Mouse (Mus musculus) liver, embryonic 12.5 days (tissue): ENCODE results near the gene Gm11084. TPM values are rescaled to one million over a fixed set of nuclear protein-coding genes. Genes with fewer than 3 reads are reported as not detected.
A peak's percentile ranks its signal among the peaks of the same experiment; 100 is the strongest.

Source experiments
- ATAC-seq: fragments of 200-750 bp; cut with Nextera tagmentation; 2 replicates; pipeline ENCODE4 v1.8.0; 2017; ENCODE audit warnings: moderate number of reproducible peaks, mild to moderate bottlenecking, moderate library complexity
- H3K27ac ChIP-seq: fragments of 300-500 bp; sonication (generic); 2 replicates; pipeline ENCODE4 v1.5.1; 2016; ENCODE audit warnings: mild to moderate bottlenecking
- H3K27me3 ChIP-seq: fragments of 300-500 bp; sonication (generic); replicated peaks from 2 replicates; pipeline ENCODE4 v1.6.1; 2016; ENCODE audit warnings: mild to moderate bottlenecking, moderate library complexity
- H3K36me3 ChIP-seq: fragments of 300-500 bp; sonication (generic); 2 replicates; pipeline ENCODE4 v1.6.1; 2016; ENCODE audit warnings: mild to moderate bottlenecking, moderate library complexity
- H3K4me1 ChIP-seq: fragments of 300-500 bp; sonication (generic); 2 replicates; pipeline ENCODE4 v1.6.1; 2016
- H3K4me2 ChIP-seq: fragments of 300-500 bp; sonication (generic); 2 replicates; pipeline ENCODE4 v1.6.1; 2016; ENCODE audit warnings: mild to moderate bottlenecking, moderate library complexity
- H3K4me3 ChIP-seq: fragments of 300-500 bp; sonication (generic); 2 replicates; pipeline ENCODE4 v1.5.1; 2016; ENCODE audit warnings: mild to moderate bottlenecking, moderate library complexity
- H3K9ac ChIP-seq: fragments of 300-500 bp; sonication (generic); 2 replicates; pipeline ENCODE4 v1.6.1; 2016; ENCODE audit warnings: mild to moderate bottlenecking, moderate library complexity
- H3K9me3 ChIP-seq: fragments of 300-500 bp; sonication (generic); replicated peaks from 2 replicates; pipeline ENCODE4 v1.6.1; 2016; ENCODE audit warnings: mild to moderate bottlenecking, moderate library complexity
- WGBS: fragments of 180-500 bp; shearing (Covaris S2); methylation state at CpG from one replicate; pipeline ENCODE4 v1.1.7; 2016; ENCODE audit not compliant: insufficient replicate concordance; 5-methylcytosine and 5-hydroxymethylcytosine counted together
- polyA plus RNA-seq: library from polyadenylated mRNA; unstranded; fragments of >200 nt; fragmentation: Nextera tagmentation; extraction: Ambion mirVana; gene quantifications from 2 replicates; pipeline ENCODE4 v1.2.1, GENCODE M21; 2016

Gm11084 gene
- polyA plus RNA-seq, 1 experiment from 2014 or later, result not detected

DNA sequence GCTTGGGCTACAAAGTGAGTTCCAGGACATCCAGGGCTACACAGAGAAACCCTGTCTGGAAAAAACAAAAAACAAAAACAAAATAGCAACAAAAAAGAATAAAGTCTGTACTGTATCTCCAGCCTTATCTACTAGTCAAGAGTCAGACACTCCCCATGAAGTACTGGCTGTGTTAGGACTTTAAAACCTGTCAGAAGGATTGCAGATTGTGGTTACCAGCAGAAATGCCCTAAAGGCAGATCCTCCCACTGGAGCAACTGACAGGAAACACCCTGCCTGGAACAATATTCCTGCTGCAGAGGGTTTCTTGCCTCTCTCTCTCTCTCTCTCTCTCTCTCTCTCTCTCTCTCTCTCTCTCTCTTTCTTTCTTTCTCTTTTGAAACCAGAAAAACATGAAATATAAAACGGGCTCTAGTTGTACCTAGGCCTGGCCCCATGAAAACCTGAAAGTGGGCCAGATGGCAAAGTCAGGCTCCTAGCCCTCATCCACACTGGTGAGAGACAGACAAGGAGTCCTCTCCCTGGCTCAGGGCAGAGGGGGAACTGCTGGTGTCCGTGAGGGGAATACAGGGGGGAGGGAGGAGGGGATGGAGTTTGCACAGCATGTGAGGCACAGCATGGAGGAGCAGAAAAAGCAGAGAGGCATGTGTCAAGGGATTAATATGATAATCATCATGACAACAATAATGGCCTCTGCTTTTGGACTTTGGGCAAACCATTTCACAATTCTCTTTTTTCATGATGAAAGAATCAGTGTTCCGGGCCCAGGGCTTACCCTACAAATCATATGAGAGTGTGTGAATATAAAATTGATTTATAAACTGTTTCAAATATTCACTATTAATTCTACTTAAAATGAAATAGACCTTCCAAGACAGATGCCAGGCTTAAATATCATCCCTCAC, 19.3 kb upstream of the Gm11084 start:
- no peak overlapping the region for H3K4me3 ChIP-seq
- WGBS, result 44% methylated on average over 3 of the region's 3 CpGs
- no peaks in the 10 kb centered on the region for H3K36me3 ChIP-seq
- H3K27me3 ChIP-seq, result no peaks in the 10 kb centered on the region
- peaks cover 62% of the 10 kb centered on the region for H3K4me1 ChIP-seq
- H3K9me3 ChIP-seq, result peaks cover 9% of the 10 kb centered on the region
- peak overlapping the region; percentile 48; the same call in 1 of the 2 replicates for H3K27ac ChIP-seq
- peak overlapping the region; percentile 17; the same call in 1 of the 2 replicates for H3K9ac ChIP-seq
- no peak for ATAC-seq
- H3K4me2 ChIP-seq, result peak overlapping the region; percentile 5; the same call in 1 of the 2 replicates

DNA sequence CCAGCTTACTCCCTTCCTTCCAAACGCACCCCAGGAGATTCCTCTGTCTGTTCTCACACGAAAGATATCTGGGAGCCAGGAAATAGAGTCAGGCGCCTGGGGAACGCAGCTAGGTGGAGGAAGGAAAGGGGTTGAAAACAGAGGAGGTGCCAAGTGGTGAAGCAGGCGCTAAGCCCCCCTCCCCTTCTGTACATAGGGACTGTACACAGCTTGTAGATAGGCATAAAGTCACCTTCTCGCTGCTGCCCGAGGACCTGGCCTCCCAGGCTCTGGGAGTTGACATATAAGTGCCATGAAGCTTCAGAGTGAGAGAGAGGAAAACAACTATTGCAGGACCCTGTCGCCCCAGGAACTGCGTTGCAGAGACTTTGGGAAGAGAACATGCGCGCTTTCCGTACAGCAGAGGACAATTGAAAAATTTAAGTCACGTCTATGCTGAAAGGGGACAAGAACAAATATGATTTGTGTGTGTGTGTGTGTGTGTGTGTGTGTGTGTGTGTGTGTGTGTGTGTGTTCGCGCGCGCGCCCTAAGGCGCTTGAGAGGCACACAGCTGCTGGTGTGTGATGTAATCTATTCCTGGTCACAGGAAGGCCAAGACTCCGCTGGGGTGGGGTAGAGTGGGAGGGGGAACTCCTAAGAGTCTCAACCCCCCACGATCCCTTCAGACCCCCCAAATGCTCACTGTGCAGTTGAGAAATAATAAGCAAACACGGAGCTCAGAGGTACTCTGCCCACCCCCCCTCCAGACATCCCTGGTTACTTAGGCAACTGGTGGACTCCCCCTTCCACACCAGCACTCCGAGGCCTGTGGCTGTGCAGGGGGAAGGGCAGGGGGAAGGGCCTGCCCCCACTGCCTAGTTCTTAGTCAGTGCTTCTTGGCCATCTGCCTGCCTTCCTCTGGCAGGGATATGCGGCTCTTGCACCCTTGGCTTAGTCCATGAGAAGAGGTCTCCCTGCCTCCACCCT, 17.5 kb upstream of the Gm11084 start:
- ATAC-seq, result no peak
- Histone ChIP-seq H3K9ac (peak overlapping the region; percentile 62), H3K4me1 (peaks cover 76% of the 10 kb centered on the region), H3K4me3 (peak overlapping the region; percentile 18), H3K27me3 (no peaks in the 10 kb centered on the region), H3K36me3 (no peaks in the 10 kb centered on the region), H3K27ac (peak overlapping the region; percentile 89), H3K4me2 (peak overlapping the region; percentile 60), H3K9me3 (no peaks in the 10 kb centered on the region)
- 16% methylated on average over 23 of the region's 24 CpGs for WGBS

DNA sequence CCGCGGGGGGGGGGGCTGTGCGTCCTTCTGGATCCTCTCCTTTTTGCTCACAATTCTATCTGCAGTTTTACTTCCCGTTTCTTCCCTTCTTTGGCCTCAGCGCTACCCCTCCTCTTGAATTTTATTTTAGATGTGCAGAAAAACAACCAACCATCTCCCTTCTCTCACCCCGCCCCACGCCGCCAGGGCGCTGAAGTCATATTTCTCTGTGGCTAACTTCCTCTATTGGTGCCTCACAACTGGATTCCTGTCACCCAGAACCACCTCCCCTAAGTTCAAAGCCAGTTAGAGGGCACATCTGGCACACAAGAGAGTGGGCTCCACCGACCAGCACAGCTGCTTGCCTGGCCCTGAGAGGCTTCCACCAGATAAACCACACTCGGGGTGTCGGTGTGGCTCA, 16.5 kb upstream of the Gm11084 start:
- Histone ChIP-seq H3K9me3 (no peaks in the 10 kb centered on the region), H3K36me3 (no peaks in the 10 kb centered on the region), H3K27me3 (no peaks in the 10 kb centered on the region), H3K4me3 (peak overlapping the region; percentile 0; the same call in 1 of the 2 replicates), H3K9ac (peak overlapping the region; percentile 45), H3K4me1 (peaks cover 76% of the 10 kb centered on the region), H3K27ac (peak overlapping the region; percentile 89), H3K4me2 (peak overlapping the region; percentile 60)
- WGBS, result 12% methylated on average over 12 of the region's 12 CpGs
- ATAC-seq, result no peak

DNA sequence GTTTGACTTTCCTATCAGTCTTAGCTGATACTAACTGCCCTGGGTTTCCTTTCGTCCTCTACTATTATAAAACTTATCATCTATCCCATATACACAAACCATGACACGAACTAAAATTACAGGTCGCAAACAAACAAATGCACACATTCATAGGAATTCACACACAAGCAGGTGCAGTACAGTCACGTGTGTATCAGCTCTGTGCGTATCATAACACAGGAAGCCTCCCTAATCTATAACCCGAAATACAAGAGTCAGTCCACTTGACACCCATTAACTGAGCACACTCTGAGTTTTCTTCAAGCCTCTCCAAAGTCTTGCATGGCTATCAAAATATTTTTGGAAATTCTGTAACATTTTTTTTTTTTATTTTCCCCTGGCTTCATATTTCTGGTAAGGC, 15.9 kb upstream of the Gm11084 start:
- H3K4me2 ChIP-seq, result peak overlapping the region; percentile 60
- H3K27ac ChIP-seq, result peak overlapping the region; percentile 89

DNA sequence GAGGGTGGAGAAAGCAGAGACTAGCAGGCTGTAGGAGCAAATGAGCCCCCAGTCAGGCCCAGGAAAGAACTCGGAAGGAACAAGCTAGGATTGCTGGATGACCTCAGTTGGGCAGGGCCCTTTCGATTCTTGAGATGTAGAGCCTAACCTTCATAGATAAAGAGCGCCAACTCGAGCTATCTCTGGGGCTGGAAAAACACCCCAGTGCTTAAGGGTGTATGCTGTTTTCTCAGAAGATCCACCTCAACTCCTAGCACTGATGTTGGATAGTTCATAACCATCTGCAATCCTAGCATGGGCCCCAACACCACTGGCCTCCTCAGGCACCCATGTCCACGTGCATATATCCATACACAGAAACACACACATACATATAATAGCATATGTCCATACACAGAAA, 15.5 kb upstream of the Gm11084 start:
- H3K4me1 ChIP-seq, result peaks cover 84% of the 10 kb centered on the region
- peak overlapping the region; percentile 42 for H3K9ac ChIP-seq
- H3K27me3 ChIP-seq, result no peaks in the 10 kb centered on the region
- no peaks in the 10 kb centered on the region for H3K36me3 ChIP-seq
- 40% methylated on average over 5 of the region's 5 CpGs for WGBS
- H3K27ac ChIP-seq, result peak overlapping the region; percentile 89
- H3K9me3 ChIP-seq, result no peaks in the 10 kb centered on the region
- ATAC-seq, result peak; percentile 95
- peak overlapping the region; percentile 60 for H3K4me2 ChIP-seq
- no peak overlapping the region for H3K4me3 ChIP-seq

More for the DNA sequence above, 15.9 kb upstream of the Gm11084 start:
- Histone ChIP-seq H3K9me3 (no peaks in the 10 kb centered on the region), H3K36me3 (no peaks in the 10 kb centered on the region), H3K4me1 (peaks cover 82% of the 10 kb centered on the region), H3K9ac (peak overlapping the region; percentile 45; the same call in 1 of the 2 replicates), H3K27me3 (no peaks in the 10 kb centered on the region), H3K4me3 (no peak overlapping the region)
- ATAC-seq, result peak; percentile 59
- 57% methylated on average over 6 of the region's 6 CpGs for WGBS

DNA sequence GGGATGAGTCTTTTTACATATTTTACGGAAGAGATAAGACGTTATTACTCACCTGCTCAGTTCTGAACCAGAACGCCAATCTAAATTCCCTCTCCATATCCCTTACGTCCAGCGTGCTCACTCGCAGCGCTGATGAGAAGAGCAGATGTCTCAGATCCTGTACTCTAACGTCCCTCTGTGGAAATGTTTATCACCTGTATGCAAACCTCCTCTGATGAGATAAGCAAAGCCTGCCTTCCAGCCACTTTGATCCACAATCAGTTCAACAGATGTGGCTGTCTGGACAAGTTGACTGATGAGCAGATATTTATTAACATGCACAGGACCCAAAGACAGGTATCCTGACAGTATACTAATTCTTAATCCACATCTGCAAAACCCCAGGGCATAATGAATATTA, 13.7 kb upstream of the Gm11084 start:
- Histone ChIP-seq H3K27me3 (no peaks in the 10 kb centered on the region), H3K4me1 (peaks cover 74% of the 10 kb centered on the region), H3K4me3 (no peak overlapping the region), H3K9me3 (no peaks in the 10 kb centered on the region), H3K36me3 (no peaks in the 10 kb centered on the region), H3K27ac (no peak overlapping the region), H3K4me2 (0 out of 2 replicates have a peak overlapping the region, but pooled peaks have one; percentile 11), H3K9ac (no peak overlapping the region)
- WGBS, result 36% methylated on average over 8 of the region's 8 CpGs
- ATAC-seq, result no peak

DNA sequence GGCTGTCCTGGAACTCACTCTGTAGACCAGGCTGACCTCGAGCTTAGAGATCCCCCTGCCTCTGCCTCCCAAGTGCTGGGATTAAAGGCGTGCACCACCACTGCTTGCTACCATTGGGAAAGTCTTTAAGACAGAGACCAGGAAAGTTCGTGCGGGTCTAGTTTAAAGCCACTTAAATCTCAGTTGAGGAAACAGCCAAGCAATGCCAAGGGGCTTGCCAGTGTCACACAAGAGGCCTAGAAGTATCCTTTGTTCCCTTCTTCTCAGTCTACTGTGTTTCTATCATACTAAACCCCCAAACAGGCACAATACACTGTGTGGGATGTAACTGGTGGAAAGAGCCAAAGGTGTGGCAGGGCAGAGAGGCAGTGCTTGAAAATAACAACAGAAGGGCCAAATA, 11.1 kb upstream of the Gm11084 start:
- H3K36me3 ChIP-seq, result no peaks in the 10 kb centered on the region
- H3K4me3 ChIP-seq, result no peak overlapping the region
- H3K9ac ChIP-seq, result 0 out of 2 replicates have a peak overlapping the region, but pooled peaks have one; percentile 35
- no peaks in the 10 kb centered on the region for H3K9me3 ChIP-seq
- H3K27ac ChIP-seq, result 0 out of 2 replicates have a peak overlapping the region, but pooled peaks have one; percentile 12
- H3K4me1 ChIP-seq, result peaks cover 49% of the 10 kb centered on the region
- 79% methylated on average over 4 of the region's 4 CpGs for WGBS
- H3K4me2 ChIP-seq, result no peak overlapping the region
- no peak for ATAC-seq
- no peaks in the 10 kb centered on the region for H3K27me3 ChIP-seq

DNA sequence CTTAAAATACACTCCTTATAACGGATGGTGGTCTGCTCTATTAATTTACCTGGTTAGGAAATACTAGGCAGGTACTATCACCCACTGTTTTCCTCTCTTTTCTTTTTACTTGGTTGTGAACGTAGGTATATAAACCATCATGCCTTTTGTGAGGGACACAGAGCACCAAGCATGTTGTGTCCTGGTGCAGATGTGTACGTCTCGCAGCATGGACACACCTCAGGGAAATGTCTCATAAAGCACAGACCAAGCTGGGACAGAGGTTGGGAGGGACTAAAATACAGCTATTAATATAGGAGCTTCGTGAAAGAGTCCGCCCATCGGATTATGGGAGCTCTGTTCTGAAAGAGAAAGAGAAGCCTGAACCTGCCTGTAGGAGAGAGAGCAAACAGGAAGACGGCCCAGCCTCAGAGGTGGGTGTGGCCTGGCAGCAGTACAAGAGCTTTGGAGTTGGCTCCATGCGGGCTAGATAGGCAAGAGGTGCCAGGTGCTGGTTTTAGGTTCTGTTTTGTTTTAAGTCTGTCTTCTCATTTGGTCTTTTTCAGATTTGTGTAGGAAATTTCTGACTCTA, 10.4 kb upstream of the Gm11084 start:
- no peak for ATAC-seq
- Histone ChIP-seq H3K36me3 (no peaks in the 10 kb centered on the region), H3K4me2 (peak overlapping the region; percentile 21; the same call in 1 of the 2 replicates), H3K4me1 (peaks cover 42% of the 10 kb centered on the region), H3K9me3 (no peaks in the 10 kb centered on the region), H3K4me3 (no peak overlapping the region), H3K27ac (no peak overlapping the region; the same call in 1 of the 2 replicates), H3K9ac (no peak overlapping the region), H3K27me3 (no peaks in the 10 kb centered on the region)
- 49% methylated on average over 9 of the region's 9 CpGs for WGBS

DNA sequence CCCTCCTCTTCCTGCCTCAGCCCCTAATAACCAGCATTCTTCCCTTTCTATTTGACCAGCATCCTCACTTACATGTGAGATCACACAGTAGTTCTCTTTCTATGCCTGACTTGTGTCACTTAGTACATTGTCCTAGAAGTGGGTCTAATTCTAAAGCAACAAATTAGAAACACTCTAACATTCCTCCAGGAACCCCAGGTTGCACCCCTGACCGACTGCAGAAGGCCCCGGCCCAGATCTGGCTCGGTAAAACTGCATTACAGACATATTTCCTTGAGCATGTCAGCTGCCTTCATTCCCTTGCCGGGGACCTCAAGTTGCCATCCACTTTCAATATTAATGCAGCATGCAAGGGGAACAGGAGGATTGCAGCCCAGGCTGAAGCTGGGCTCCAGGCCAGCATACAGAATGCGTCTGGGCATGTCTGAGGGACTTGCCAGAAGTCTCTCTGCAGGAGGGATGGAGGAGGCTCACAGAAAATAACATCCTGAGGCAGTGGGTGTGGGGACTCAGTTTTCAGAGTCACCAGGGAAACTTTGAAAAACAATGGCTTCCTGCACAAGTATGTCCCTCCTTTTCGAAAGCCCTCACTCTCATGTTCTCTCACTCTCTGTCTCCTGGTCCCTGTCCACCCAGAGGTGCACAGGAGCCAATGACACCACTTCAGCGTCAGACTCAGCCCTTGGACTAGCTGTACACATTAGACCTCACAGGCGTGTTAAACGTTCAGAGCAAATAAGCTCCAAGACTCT, 9.0 kb upstream of the Gm11084 start:
- no peak overlapping the region for H3K4me2 ChIP-seq
- H3K4me3 ChIP-seq, result no peak overlapping the region
- no peak for ATAC-seq
- H3K36me3 ChIP-seq, result no peaks in the 10 kb centered on the region
- 0 out of 2 replicates have a peak overlapping the region, but pooled peaks have one; percentile 4 for H3K9ac ChIP-seq
- no peak overlapping the region for H3K27ac ChIP-seq
- peaks cover 29% of the 10 kb centered on the region for H3K4me1 ChIP-seq
- no peaks in the 10 kb centered on the region for H3K9me3 ChIP-seq
- WGBS, result 68% methylated on average over 9 of the region's 9 CpGs
- no peaks in the 10 kb centered on the region for H3K27me3 ChIP-seq

DNA sequence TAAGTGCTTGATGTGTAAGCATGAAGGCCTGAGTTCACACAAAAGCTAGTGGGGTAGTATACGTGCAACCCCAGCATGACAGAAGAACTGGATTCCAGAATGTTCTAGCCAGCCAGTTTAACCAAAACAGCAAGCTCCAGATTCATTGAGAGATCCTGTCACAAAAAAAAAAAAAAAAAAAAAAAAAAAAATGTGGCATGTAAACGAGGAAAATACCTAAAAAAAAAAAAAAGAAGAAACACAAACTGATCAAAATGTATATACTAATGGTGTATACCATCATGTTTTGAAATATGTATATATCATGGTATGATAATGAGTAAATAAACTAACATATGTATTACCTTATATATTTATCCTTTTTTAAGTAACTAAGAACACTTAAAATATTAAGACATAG, 7.6 kb upstream of the Gm11084 start:
- Histone ChIP-seq H3K4me3 (no peak overlapping the region), H3K27me3 (no peaks in the 10 kb centered on the region), H3K9ac (no peak overlapping the region), H3K36me3 (peaks cover 5% of the 10 kb centered on the region; the same call in 1 of the 2 replicates), H3K27ac (no peak overlapping the region), H3K4me2 (no peak overlapping the region), H3K9me3 (0 out of 2 replicates have a peak, but pooled peaks cover 5% of the 10 kb centered on the region), H3K4me1 (peaks cover 18% of the 10 kb centered on the region)
- whole genome bisulfite sequencing, result 51% methylated on average over 2 of the region's 2 CpGs
- ATAC-seq, result no peak

DNA sequence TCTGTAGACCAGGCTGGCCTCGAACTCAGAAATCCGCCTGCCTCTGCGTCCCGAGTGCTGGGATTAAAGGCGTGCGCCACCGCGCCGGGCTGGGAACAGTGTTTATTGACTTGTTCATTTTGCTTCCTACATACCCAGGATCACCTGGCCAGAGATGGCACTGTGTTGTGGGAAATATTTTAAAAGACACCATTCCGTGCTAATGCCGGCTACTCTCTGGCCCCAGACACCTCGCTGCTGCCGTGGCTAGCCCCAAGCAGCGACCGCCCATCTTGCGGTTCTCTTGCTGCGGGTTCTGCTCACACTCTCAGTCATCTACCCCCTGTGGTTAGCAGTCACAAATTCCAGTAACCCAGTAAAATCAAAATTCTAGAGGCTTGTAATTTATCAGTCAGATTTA, 6.0 kb upstream of the Gm11084 start:
- Histone ChIP-seq H3K27ac (no peak overlapping the region), H3K27me3 (no peaks in the 10 kb centered on the region), H3K9ac (no peak overlapping the region), H3K9me3 (0 out of 2 replicates have a peak, but pooled peaks cover 6% of the 10 kb centered on the region), H3K4me2 (no peak overlapping the region), H3K4me1 (peaks cover 12% of the 10 kb centered on the region), H3K36me3 (peaks cover 7% of the 10 kb centered on the region; the same call in 1 of the 2 replicates), H3K4me3 (no peak overlapping the region)
- no peak for ATAC-seq
- WGBS, result 89% methylated on average over 17 of the region's 17 CpGs
